11 mouse cellular contexts compared by ENCODE assay signal in genomic region chr2:131188311-131188710, GRCm38 (mm10). TPM values are rescaled to one million over a fixed set of nuclear protein-coding genes. Genes with fewer than 3 reads are reported as not detected.
DNase-seq lines count a peak whose midpoint lies in the region; ATAC-seq lines count a peak whose summit lies in the region.
"Had no signal": no experiment of that assay in that cellular context is flagged by ENCODE, and none has a peak within 500 bp of the region (broad histone marks: within the 10 kb centered on the region; RNA-seq: fewer than 3 reads in every experiment).

No protein-coding gene starts in this region.

- H3K4me1 ChIP-seq in kidney, embryonic 15.5 days, result peaks cover 51% of the 10 kb centered on the region
- peaks cover 43% of the 10 kb centered on the region for H3K4me1 ChIP-seq in hindbrain, embryonic 13.5 days (replicated peaks)

- H3K4me2 ChIP-seq in kidney, embryonic 15.5 days, result peak overlapping the region; percentile 76
- peak overlapping the region; percentile 82 for H3K4me2 ChIP-seq in hindbrain, embryonic 13.5 days

- H3K36me3 ChIP-seq in kidney, embryonic 15.5 days, result peaks cover 22% of the 10 kb centered on the region
- H3K36me3 ChIP-seq in hindbrain, embryonic 13.5 days, result peaks cover 16% of the 10 kb centered on the region

- no peak for ATAC-seq in kidney, embryonic 15.5 days (replicated peaks; ENCODE audit: low FRiP score)
- ATAC-seq in hindbrain, embryonic 13.5 days (ENCODE audit: low FRiP score), result no peak
- ATAC-seq in megakaryocyte-erythroid progenitor cell, adult 5-6 weeks (replicated peaks; ENCODE audit: low FRiP score, low TSS enrichment, poor library complexity, severe bottlenecking), result peak; percentile 46; the same call in 1 of the 2 replicates

- 0 out of 2 replicates have a peak overlapping the region, but pooled peaks have one; percentile 70 for H3K9ac ChIP-seq in kidney, embryonic 15.5 days
- no peak overlapping the region for H3K9ac ChIP-seq in hindbrain, embryonic 13.5 days

- WGBS in kidney, embryonic 15.5 days, result 90% methylated on average over 5 of the region's 5 CpGs
- WGBS in hindbrain, embryonic 13.5 days, result 95% methylated on average over 5 of the region's 5 CpGs

- H3K27ac ChIP-seq in kidney, embryonic 15.5 days, result no peak overlapping the region
- H3K27ac ChIP-seq in hindbrain, embryonic 13.5 days, result no peak overlapping the region

- no peak for DNase-seq in kidney, postnatal 36 days
- peak; percentile 69 for DNase-seq in c-Kit-negative CD71-positive TER-119-positive erythroid progenitor cells, embryonic 14.5 days (ENCODE audit: low read depth, low spot score)
- no peak for DNase-seq in adrenal gland, postnatal 10 days
- no peak for DNase-seq in right cerebral cortex, postnatal 14 days
- no peak for DNase-seq in adrenal gland, postnatal 14 days
- DNase-seq: kidney, adult 11 months; lung, postnatal 10 days; thymus, postnatal 4 days had no signal

- no peak overlapping the region for H3K4me3 ChIP-seq in kidney, embryonic 15.5 days (replicated peaks)
- H3K4me3 ChIP-seq in hindbrain, embryonic 13.5 days, result no peak overlapping the region

- H3K27me3 ChIP-seq in kidney, embryonic 15.5 days, result no peaks in the 10 kb centered on the region
- no peaks in the 10 kb centered on the region for H3K27me3 ChIP-seq in hindbrain, embryonic 13.5 days

- H3K9me3 ChIP-seq in kidney, embryonic 15.5 days (replicated peaks), result no peaks in the 10 kb centered on the region
- H3K9me3 ChIP-seq in hindbrain, embryonic 13.5 days, result no peaks in the 10 kb centered on the region

RNA-seq across cellular contexts. Expression of gene Spef1, which starts 1.2 kb away (rescaled TPM):
- 3.2 and 3.6 TPM in 2 replicates for polyA plus RNA-seq in kidney, embryonic 15.5 days (2015; fragmentation: Nextera tagmentation; extraction: Ambion mirVana)
- 8.7 and 9.9 TPM in 2 replicates for polyA plus RNA-seq in hindbrain, embryonic 13.5 days (2015; fragmentation: Nextera tagmentation; extraction: Ambion mirVana)
- 3.7 and 4.1 TPM in 2 replicates for total RNA-seq in megakaryocyte-erythroid progenitor cell, adult 5-6 weeks (2014; fragmentation: Nextera tagmentation)
- 1.3 and 2.5 TPM in 2 replicates for total RNA-seq in megakaryocyte-erythroid progenitor cell, adult 5-6 weeks (2017)
- 10 to 100 TPM in 1 of 2 experiments, 1 to 10 TPM in 1; 7.4 to 10.5 TPM for total RNA-seq in adrenal gland, postnatal 10 days (2021)
- 7.0 and 7.5 TPM in 2 replicates for total RNA-seq in adrenal gland, postnatal 14 days (2021)

RNA-seq across cellular contexts. Expression of gene Cdc25b, which starts 1.6 kb away (rescaled TPM):
- polyA plus RNA-seq in kidney, embryonic 15.5 days (2015; fragmentation: Nextera tagmentation; extraction: Ambion mirVana), result 62.1 and 71.5 TPM in 2 replicates
- polyA plus RNA-seq in hindbrain, embryonic 13.5 days (2015; fragmentation: Nextera tagmentation; extraction: Ambion mirVana), result 34.1 and 41.8 TPM in 2 replicates
- 8.7 and 21.6 TPM in 2 replicates for total RNA-seq in megakaryocyte-erythroid progenitor cell, adult 5-6 weeks (2014; fragmentation: Nextera tagmentation)
- 5.4 and 19.0 TPM in 2 replicates for total RNA-seq in megakaryocyte-erythroid progenitor cell, adult 5-6 weeks (2017)
- 10 to 100 TPM; 13.6 to 22.4 TPM for total RNA-seq in adrenal gland, postnatal 10 days (2021)
- total RNA-seq in adrenal gland, postnatal 14 days (2021), result 16.1 and 17.8 TPM in 2 replicates

RNA-seq across cellular contexts. Expression of gene Cenpb, which starts 8.4 kb away (rescaled TPM):
- polyA plus RNA-seq in kidney, embryonic 15.5 days (2015; fragmentation: Nextera tagmentation; extraction: Ambion mirVana), result 10.6 and 10.8 TPM in 2 replicates
- polyA plus RNA-seq in hindbrain, embryonic 13.5 days (2015; fragmentation: Nextera tagmentation; extraction: Ambion mirVana), result 13.3 and 13.4 TPM in 2 replicates
- total RNA-seq in megakaryocyte-erythroid progenitor cell, adult 5-6 weeks (2014; fragmentation: Nextera tagmentation), result 8.0 and 8.8 TPM in 2 replicates
- 6.8 and 10.8 TPM in 2 replicates for total RNA-seq in megakaryocyte-erythroid progenitor cell, adult 5-6 weeks (2017)
- 10 to 100 TPM; 76.2 to 86.6 TPM for total RNA-seq in adrenal gland, postnatal 10 days (2021)
- 65.6 and 70.4 TPM in 2 replicates for total RNA-seq in adrenal gland, postnatal 14 days (2021)

RNA-seq across cellular contexts. Expression of gene Ap5s1, which starts 18.6 kb away (rescaled TPM):
- polyA plus RNA-seq in kidney, embryonic 15.5 days (2015; fragmentation: Nextera tagmentation; extraction: Ambion mirVana), result 25.6 TPM in 2 replicates
- polyA plus RNA-seq in hindbrain, embryonic 13.5 days (2015; fragmentation: Nextera tagmentation; extraction: Ambion mirVana), result 31.0 and 35.8 TPM in 2 replicates
- 5.9 and 14.7 TPM in 2 replicates for total RNA-seq in megakaryocyte-erythroid progenitor cell, adult 5-6 weeks (2014; fragmentation: Nextera tagmentation)
- total RNA-seq in megakaryocyte-erythroid progenitor cell, adult 5-6 weeks (2017), result 1.9 and 3.3 TPM in 2 replicates
- total RNA-seq in adrenal gland, postnatal 10 days (2021), result 10 to 100 TPM; 16.9 to 25.8 TPM
- total RNA-seq in adrenal gland, postnatal 14 days (2021), result 17.3 and 17.7 TPM in 2 replicates

RNA-seq across cellular contexts. Expression of gene 1700037H04Rik, which starts 28.4 kb away (rescaled TPM):
- polyA plus RNA-seq in kidney, embryonic 15.5 days (2015; fragmentation: Nextera tagmentation; extraction: Ambion mirVana), result 82.9 and 91.1 TPM in 2 replicates
- polyA plus RNA-seq in hindbrain, embryonic 13.5 days (2015; fragmentation: Nextera tagmentation; extraction: Ambion mirVana), result 94.3 and 94.6 TPM in 2 replicates
- total RNA-seq in megakaryocyte-erythroid progenitor cell, adult 5-6 weeks (2014; fragmentation: Nextera tagmentation), result 92.8 and 94.2 TPM in 2 replicates
- total RNA-seq in megakaryocyte-erythroid progenitor cell, adult 5-6 weeks (2017), result 29.0 and 55.6 TPM in 2 replicates
- total RNA-seq in adrenal gland, postnatal 10 days (2021), result 10 to 100 TPM; 82.0 to 96.4 TPM
- total RNA-seq in adrenal gland, postnatal 14 days (2021), result 69.4 and 79.8 TPM in 2 replicates
